Mouse (Mus musculus) heart, postnatal 0 days (tissue): ENCODE results near the gene Fcrl6. TPM values are rescaled to one million over a fixed set of nuclear protein-coding genes. Genes with fewer than 3 reads are reported as not detected.

Experiments used
- ATAC-seq: fragments of 200-750 bp; cut with Nextera tagmentation; 2 replicates; pipeline ENCODE4 v1.8.0; 2017; ENCODE audit warnings: low read depth, moderate number of reproducible peaks, moderate library complexity; ENCODE audit not compliant: insufficient read depth
- DNase-seq: peaks from one replicate; pipeline ENCODE4 v3.0.0-alpha.2; 2016; ENCODE audit warnings: low spot score
- H3K27ac ChIP-seq: fragments of 300-500 bp; sonication (generic); 2 replicates; pipeline ENCODE4 v1.5.1; 2014; ENCODE audit warnings: low read depth, mild to moderate bottlenecking
- H3K27me3 ChIP-seq: fragments of 300-500 bp; sonication (generic); 2 replicates; pipeline ENCODE4 v1.6.1; 2014; ENCODE audit warnings: low read length, mixed read lengths; ENCODE audit not compliant: control insufficient read depth, insufficient read depth
- H3K36me3 ChIP-seq: fragments of 300-500 bp; sonication (generic); replicated peaks from 2 replicates; pipeline ENCODE4 v1.6.1; 2014; ENCODE audit warnings: low read length, mixed read lengths; ENCODE audit not compliant: control insufficient read depth, insufficient read depth
- H3K4me1 ChIP-seq: fragments of 300-500 bp; sonication (generic); 2 replicates; pipeline ENCODE4 v1.6.1; 2014; ENCODE audit warnings: antibody characterized with exemption; ENCODE audit not compliant: control insufficient read depth, insufficient read depth
- H3K4me2 ChIP-seq: fragments of 300-500 bp; sonication (generic); 2 replicates; pipeline ENCODE4 v1.6.1; 2014; ENCODE audit warnings: low read depth, mild to moderate bottlenecking, low read length, moderate library complexity
- H3K4me3 ChIP-seq: fragments of 300-500 bp; sonication (generic); 2 replicates; pipeline ENCODE4 v1.5.1; 2014; ENCODE audit warnings: low read depth, low read length
- H3K9ac ChIP-seq: fragments of 300-500 bp; sonication (generic); replicated peaks from 2 replicates; pipeline ENCODE4 v1.6.1; 2014; ENCODE audit warnings: low read depth, low read length, mixed read lengths
- H3K9me3 ChIP-seq: fragments of 300-500 bp; sonication (generic); replicated peaks from 2 replicates; pipeline ENCODE4 v1.6.1; 2016; ENCODE audit warnings: low read length; ENCODE audit not compliant: control insufficient read depth
- CTCF ChIP-seq: IDR thresholded peaks from 2 replicates; pipeline ENCODE4 v1.5.1; 2016; ENCODE audit warnings: antibody characterized with exemption, control low read depth, low read depth
- EP300 ChIP-seq: IDR thresholded peaks from 2 replicates; pipeline ENCODE4 v1.6.1; 2016; ENCODE audit warnings: antibody characterized with exemption, low read depth
- WGBS: fragments of 180-500 bp; shearing (Covaris S2); extraction: QIAGEN DNeasy Blood & Tissue Kit; methylation state at CpG from one replicate; pipeline ENCODE4 v1.1.7; 2014; 5-methylcytosine and 5-hydroxymethylcytosine counted together
- polyA plus RNA-seq: library from polyadenylated mRNA; unstranded; fragments of >200 nt; fragmentation: Nextera tagmentation; extraction: Ambion mirVana; gene quantifications from 2 replicates; pipeline ENCODE4 v1.2.1, GENCODE M21; 2015
- total RNA-seq: library from RNA; depleted of rRNA; stranded (reverse); fragments of >200 nt; gene quantifications from 2 replicates; pipeline ENCODE4 v1.2.3, GENCODE M21; 2014; ENCODE audit warnings: low replicate concordance

Fcrl6 gene
- total and polyA plus RNA-seq, 2 experiments from 2014 or later: not detected

- Histone ChIP-seq H3K4me1 (no peaks in the 10 kb centered on the region), H3K27ac (no peak overlapping the region), H3K36me3 (no peaks in the 10 kb centered on the region), H3K4me3 (no peak overlapping the region), H3K4me2 (no peak overlapping the region), H3K9ac (no peak overlapping the region), H3K9me3 (no peaks in the 10 kb centered on the region), H3K27me3 (peaks cover 3% of the 10 kb centered on the region)
- ATAC-seq (no peak), DNase-seq (no peak)
- TF ChIP-seq EP300 (no peak), CTCF (no peak)
- 67% methylated on average over 6 of the region's 6 CpGs for WGBS
Measured at GRCm38 (mm10) chr1:172580116-172580515, 22.2 kb downstream of the Fcrl6 start.

GRCm38 (mm10) chr1:172567758-172568157 is 34.6 kb downstream of the Fcrl6 start:
- DNase-seq: no peak
- Histone ChIP-seq H3K4me2 (no peak overlapping the region), H3K4me3 (no peak overlapping the region), H3K27me3 (0 out of 2 replicates have a peak, but pooled peaks cover 11% of the 10 kb centered on the region), H3K9ac (no peak overlapping the region), H3K9me3 (no peaks in the 10 kb centered on the region), H3K27ac (no peak overlapping the region), H3K4me1 (no peaks in the 10 kb centered on the region), H3K36me3 (no peaks in the 10 kb centered on the region)
- ATAC-seq: no peak
- TF ChIP-seq CTCF (no peak), EP300 (no peak)
- WGBS: 33% methylated on average over 4 of the region's 4 CpGs

- Histone ChIP-seq H3K27ac (no peak overlapping the region), H3K4me1 (peaks cover 10% of the 10 kb centered on the region), H3K9ac (no peak overlapping the region), H3K36me3 (no peaks in the 10 kb centered on the region), H3K4me3 (no peak overlapping the region), H3K27me3 (peaks cover 24% of the 10 kb centered on the region), H3K4me2 (no peak overlapping the region), H3K9me3 (no peaks in the 10 kb centered on the region)
- DNase-seq: no peak
- 48% methylated on average over 3 of the region's 3 CpGs for WGBS
- ATAC-seq: no peak
- no peak for TF ChIP-seq CTCF
- TF ChIP-seq EP300: no peak
Measured at GRCm38 (mm10) chr1:172566131-172566530, 36.2 kb downstream of the Fcrl6 start.

- Histone ChIP-seq H3K4me3 (peak overlapping the region; percentile 68), H3K4me1 (peaks cover 10% of the 10 kb centered on the region), H3K4me2 (peak overlapping the region; percentile 94), H3K9me3 (no peaks in the 10 kb centered on the region), H3K36me3 (no peaks in the 10 kb centered on the region), H3K27ac (peak overlapping the region; percentile 14; the same call in 1 of the 2 replicates), H3K27me3 (peaks cover 34% of the 10 kb centered on the region), H3K9ac (peak overlapping the region; percentile 52; the same call in 1 of the 2 replicates)
- TF ChIP-seq EP300: no peak
- no peak for TF ChIP-seq CTCF
- ATAC-seq: no peak
- DNase-seq: no peak
- 5% methylated on average over 10 of the region's 10 CpGs for WGBS
Measured at GRCm38 (mm10) chr1:172563465-172563828, 38.9 kb downstream of the Fcrl6 start.

- Histone ChIP-seq H3K27me3 (peaks cover 34% of the 10 kb centered on the region), H3K9ac (peak overlapping the region; percentile 52), H3K4me1 (peaks cover 10% of the 10 kb centered on the region), H3K4me3 (peak overlapping the region; percentile 68), H3K36me3 (no peaks in the 10 kb centered on the region), H3K4me2 (peak overlapping the region; percentile 94), H3K9me3 (no peaks in the 10 kb centered on the region), H3K27ac (peak overlapping the region; percentile 14)
- under 1% methylated on average over 63 of the region's 66 CpGs for WGBS
- peak; percentile 81 for ATAC-seq
- TF ChIP-seq CTCF: peak; percentile 53
- no peak for TF ChIP-seq EP300
- peak; percentile 69 for DNase-seq
Measured at GRCm38 (mm10) chr1:172562641-172563464, 39.5 kb downstream of the Fcrl6 start.
